ENCODE assay signal across 8 mouse cellular contexts in genomic region chr11:116843261-116844233, GRCm38 (mm10). TPM values are rescaled to one million over a fixed set of nuclear protein-coding genes. Genes with fewer than 3 reads are reported as not detected.
DNase-seq lines count a peak whose midpoint lies in the region; ATAC-seq and TF ChIP-seq lines count a peak whose summit lies in the region.

TSS of gene Mettl23 (plus strand) at chr11:116843278.
TSS of gene Jmjd6 (minus strand) at chr11:116843449.

- peak within 1 kb of the TSS; percentile 94 for H3K9ac ChIP-seq in kidney, embryonic 14.5 days (ENCODE audit: low read depth, low read length)
- H3K9ac ChIP-seq in limb, embryonic 15.5 days = peak within 1 kb of the TSS; percentile 83

- peaks cover 42% of the 10 kb centered on the region for H3K36me3 ChIP-seq in kidney, embryonic 14.5 days (ENCODE audit: control insufficient read depth, insufficient read depth, low read length)
- peaks cover 47% of the 10 kb centered on the region for H3K36me3 ChIP-seq in limb, embryonic 15.5 days

- WGBS in kidney, embryonic 14.5 days = 1% methylated on average over 63 of the region's 72 CpGs
- under 1% methylated on average over 72 of the region's 72 CpGs for WGBS in limb, embryonic 15.5 days

- H3K4me1 ChIP-seq in bone marrow macrophage, adult 2 months (ENCODE audit: control insufficient read depth, insufficient read depth, low read length) = peaks cover 22% of the 10 kb centered on the region
- H3K4me1 ChIP-seq in embryonic fibroblast, embryonic 13.5 days (ENCODE audit: control insufficient read depth, insufficient read depth, low read length) = peaks cover 2% of the 10 kb centered on the region; the same call in 1 of the 2 replicates
- H3K4me1 ChIP-seq in kidney, embryonic 14.5 days (ENCODE audit: control insufficient read depth, insufficient read depth, low read length) = peaks cover 23% of the 10 kb centered on the region
- H3K4me1 ChIP-seq in limb, embryonic 15.5 days = peaks cover 39% of the 10 kb centered on the region

- TF ChIP-seq POLR2A in bone marrow macrophage, adult 2 months (IDR thresholded peaks at IDR 0.05; ENCODE audit: borderline replicate concordance, low read depth, low read length) = peak; percentile 55; the same call in 1 of the 2 replicates
- TF ChIP-seq POLR2A in embryonic fibroblast, embryonic 13.5 days (IDR thresholded peaks at IDR 0.05; ENCODE audit: low read depth, low read length) = peak; percentile 53; the same call in 1 of the 2 replicates

- peak within 1 kb of the TSS; percentile 93 for H3K27ac ChIP-seq in bone marrow macrophage, adult 2 months (ENCODE audit: insufficient read depth, low read depth, low read length)
- H3K27ac ChIP-seq in embryonic fibroblast, embryonic 13.5 days (ENCODE audit: insufficient read depth, low read length) = peak within 1 kb of the TSS; percentile 97
- H3K27ac ChIP-seq in kidney, embryonic 14.5 days (ENCODE audit: low read depth, low read length) = peak within 1 kb of the TSS; percentile 98
- H3K27ac ChIP-seq in limb, embryonic 15.5 days = peak within 1 kb of the TSS; percentile 99

- peak; percentile 99 for DNase-seq in A20 (ENCODE audit: low read depth, low spot score)
- peak; percentile 97 to 98 for DNase-seq in heart, adult 9 months (ENCODE audit: low spot score in 2 of 2)
- peak; percentile 93 to 96 for DNase-seq in monocyte, adult 2 months (ENCODE audit: low read depth in 1 of 2, low spot score in 2 of 2)
- DNase-seq in spleen, postnatal 36 days (ENCODE audit: low spot score in 2 of 2) = peak; percentile 97 to 98

- H3K27me3 ChIP-seq in kidney, embryonic 14.5 days (ENCODE audit: control insufficient read depth, insufficient read depth, low read length) = no peaks in the 10 kb centered on the region
- H3K27me3 ChIP-seq in limb, embryonic 15.5 days = no peaks in the 10 kb centered on the region

- no peaks in the 10 kb centered on the region for H3K9me3 ChIP-seq in kidney, embryonic 14.5 days (ENCODE audit: control insufficient read depth, low read length)
- no peaks in the 10 kb centered on the region for H3K9me3 ChIP-seq in limb, embryonic 15.5 days

- peak within 1 kb of the TSS; percentile 98 for H3K4me3 ChIP-seq in bone marrow macrophage, adult 2 months (ENCODE audit: insufficient read depth, low read length)
- peak within 1 kb of the TSS; percentile 77 for H3K4me3 ChIP-seq in embryonic fibroblast, embryonic 13.5 days (ENCODE audit: insufficient read depth, low read length)
- peak within 1 kb of the TSS; percentile 90 for H3K4me3 ChIP-seq in kidney, embryonic 14.5 days (ENCODE audit: low read length)
- peak within 1 kb of the TSS; percentile 90 for H3K4me3 ChIP-seq in limb, embryonic 15.5 days

- H3K4me2 ChIP-seq in kidney, embryonic 14.5 days (replicated peaks; ENCODE audit: low read depth, low read length) = peak within 1 kb of the TSS; percentile 84
- peak within 1 kb of the TSS; percentile 76 for H3K4me2 ChIP-seq in limb, embryonic 15.5 days

- peak; percentile 96 for ATAC-seq in kidney, embryonic 14.5 days (ENCODE audit: low FRiP score, low TSS enrichment)
- peak; percentile 93 for ATAC-seq in limb, embryonic 15.5 days (ENCODE audit: insufficient number of reproducible peaks, low FRiP score, low TSS enrichment, low read depth)

- TF ChIP-seq CTCF in bone marrow macrophage, adult 2 months (IDR thresholded peaks at IDR 0.05; ENCODE audit: low read depth, low read length) = no peak
- no peak for TF ChIP-seq CTCF in embryonic fibroblast, embryonic 13.5 days (IDR thresholded peaks at IDR 0.05; ENCODE audit: borderline replicate concordance, insufficient read depth, low read length)

RNA-seq across cellular contexts. Expression of gene Mettl23, which starts in this region (rescaled TPM):
- polyA plus RNA-seq in bone marrow macrophage, adult 2 months (2012; ENCODE audit: insufficient read depth, insufficient read length, missing spikeins) = 28.0 and 29.8 TPM in 2 replicates
- 20.4 and 22.4 TPM in 2 replicates for polyA plus RNA-seq in embryonic fibroblast, embryonic 13.5 days (2011; ENCODE audit: insufficient read length, low read depth, missing spikeins)
- 56.5 and 64.6 TPM in 2 replicates for polyA plus RNA-seq in kidney, embryonic 14.5 days (2014; fragmentation: Nextera tagmentation; extraction: Ambion mirVana)
- polyA plus RNA-seq in limb, embryonic 15.5 days (2015; fragmentation: Nextera tagmentation; extraction: Ambion mirVana) = 70.4 and 76.0 TPM in 2 replicates

RNA-seq across cellular contexts. Expression of gene Jmjd6, which starts in this region (rescaled TPM):
- polyA plus RNA-seq in bone marrow macrophage, adult 2 months (2012; ENCODE audit: insufficient read depth, insufficient read length, missing spikeins) = 18.3 and 19.0 TPM in 2 replicates
- 37.1 and 38.7 TPM in 2 replicates for polyA plus RNA-seq in embryonic fibroblast, embryonic 13.5 days (2011; ENCODE audit: insufficient read length, low read depth, missing spikeins)
- 68.6 and 72.7 TPM in 2 replicates for polyA plus RNA-seq in kidney, embryonic 14.5 days (2014; fragmentation: Nextera tagmentation; extraction: Ambion mirVana)
- polyA plus RNA-seq in limb, embryonic 15.5 days (2015; fragmentation: Nextera tagmentation; extraction: Ambion mirVana) = 83.4 and 86.0 TPM in 2 replicates

Comparison
In these comparisons a context has a peak if more than half of its experiments do, and no peak if none do; other contexts are left out.
1. Peak in every context shown above with its lines: DNase-seq, ATAC-seq, H3K4me3 ChIP-seq and H3K27ac ChIP-seq.